Mouse (Mus musculus) embryonic stem cell, embryonic (primary cell): ENCODE results near the gene Zdhhc3.

Source experiments
- CTCF ChIA-PET, 4 experiments: fragments of 300-600 bp in 2 of 4; fragments of 350-600 bp in 2 of 4; sonication (Branson Sonifier 250); formaldehyde crosslinking; loops; one replicate each; lab custom pipeline; 2022; ENCODE audit warnings: inconsistent platforms in 2 of 4; lab: Charles Lee
- POLR2A ChIA-PET, 4 experiments: fragments of 300-600 bp in 2 of 4; fragments of 350-600 bp in 2 of 4; sonication (Branson Sonifier 250); formaldehyde crosslinking; loops; one replicate each; lab custom pipeline; 2022; ENCODE audit warnings: antibody characterized with exemption in 4 of 4, inconsistent platforms in 1 of 4; lab: Charles Lee

Gene Zdhhc3

DNA sequence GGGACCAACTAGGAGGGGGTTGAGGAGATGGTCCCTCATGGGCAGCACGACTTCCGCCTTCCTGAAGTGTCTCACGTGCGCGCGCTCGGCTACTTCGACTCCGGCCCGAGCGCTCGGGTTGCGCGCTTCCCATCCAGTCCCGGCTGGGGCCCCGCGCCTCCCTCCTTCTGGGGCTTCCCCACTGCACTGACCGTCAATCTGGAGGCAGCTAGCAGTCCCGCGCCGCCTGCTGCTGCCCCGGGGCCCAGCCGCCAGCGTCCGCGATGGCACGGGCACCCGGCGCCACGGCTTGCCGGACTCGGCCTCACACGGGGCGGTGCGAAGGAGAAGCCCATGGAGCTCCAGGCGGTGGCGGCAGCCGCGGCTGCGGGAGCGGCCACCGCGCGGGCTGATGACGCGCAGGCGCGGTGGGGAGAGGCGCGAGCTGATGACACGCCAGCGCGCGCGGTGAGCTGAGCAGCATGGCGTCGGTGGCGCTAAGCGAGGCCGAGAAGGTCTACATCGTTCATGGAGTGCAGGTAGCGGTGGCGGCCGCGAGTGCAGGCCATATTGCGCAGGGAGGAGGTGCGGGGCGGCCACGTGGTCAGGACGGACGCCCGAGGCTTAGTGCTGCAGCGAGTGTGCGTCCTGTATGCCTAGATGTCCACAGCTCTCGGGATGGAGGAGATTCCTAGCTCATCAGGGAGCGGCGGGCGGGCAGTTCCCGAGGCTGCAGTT, at the start of gene Zdhhc3, which contains the start of gene Exosc7:
Gene Zdhhc3 (minus strand): TSS at position 401 of the 717 bp plus-strand sequence.
Gene Exosc7 (plus strand): TSS at position 411 of the 717 bp plus-strand sequence.
- POLR2A ChIA-PET, result interaction anchor here (0.5 to 4.5 kb wide), 54 partner anchors 10 to 1645 kb away, joined by 3 to 69 read pairs (median 5); partner anchors contain the start of genes Sacm1l (in 2 of the 4), 1110059G10Rik (in 1 of the 4), Cdcp1 (in 1 of the 4) and Kif15 (in 1 of the 4)
- CTCF ChIA-PET, result interaction anchor here in 2 of 4 experiments (0.5 to 1.7 kb wide), 5 partner anchors 9 to 539 kb away, joined by 3 to 8 read pairs (median 3); no protein-coding TSS in a partner anchor

DNA sequence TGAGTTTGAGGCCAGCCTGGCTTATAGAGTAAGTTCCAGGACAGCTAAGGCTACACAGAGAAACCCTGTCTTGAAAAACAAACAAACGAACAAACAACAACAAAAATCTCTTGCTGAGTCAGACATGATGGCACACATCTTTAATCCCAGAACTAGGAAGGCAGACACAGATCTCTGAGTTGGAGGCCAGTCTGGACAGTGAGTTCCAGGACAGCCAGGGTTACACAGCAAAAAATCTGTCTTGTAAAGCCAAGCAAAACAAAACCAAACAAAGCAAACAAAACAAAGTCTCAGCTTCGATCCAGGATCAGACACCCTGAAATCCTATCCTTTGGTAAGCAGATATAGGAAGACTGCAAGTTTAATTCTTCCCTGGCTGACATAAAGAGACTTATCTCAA, 48.8 kb upstream of the Zdhhc3 start:
- POLR2A ChIA-PET, result no interaction called here
- CTCF ChIA-PET, result interaction anchor here in 2 of 4 experiments (0.5 to 1.2 kb wide), 3 partner anchors 91 to 110 kb away, joined by 3 read pairs; no protein-coding TSS in a partner anchor

DNA sequence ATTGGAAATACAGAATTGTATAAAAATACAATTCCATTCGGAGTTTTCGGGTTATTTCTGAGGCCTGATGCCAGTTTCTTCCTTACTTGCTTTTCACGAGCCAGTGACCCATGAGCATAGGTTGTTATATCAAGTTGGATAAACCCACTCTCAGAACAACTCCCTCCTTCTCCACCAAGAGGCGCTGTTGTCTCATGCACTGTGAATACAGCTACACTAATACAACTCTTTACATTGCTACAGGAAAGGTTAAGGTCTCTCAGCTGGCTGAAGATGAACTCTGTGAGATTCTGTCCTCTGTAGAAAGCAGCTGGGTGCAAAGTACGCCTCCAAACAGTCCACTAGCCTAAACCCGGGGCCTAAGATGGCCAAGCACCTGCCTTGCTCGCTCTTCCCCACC, 46.3 kb upstream of the Zdhhc3 start:
- CTCF ChIA-PET, result interaction anchor here (0.5 to 2.9 kb wide), 31 partner anchors 10 to 637 kb away, joined by 3 to 88 read pairs (median 4); partner anchors contain the start of genes Lars2 (in 2 of the 4), Sacm1l (in 2 of the 4) and Limd1 (in 1 of the 4)
- POLR2A ChIA-PET, result interaction anchor here in 3 of 4 experiments (0.6 to 2.3 kb wide), 8 partner anchors 32 to 370 kb away, joined by 3 to 10 read pairs (median 4); partner anchors contain the start of genes Exosc7 (in 1 of the 3), Lars2 (in 1 of the 3), Sacm1l (in 1 of the 3) and Tmem158 (in 1 of the 3)

DNA sequence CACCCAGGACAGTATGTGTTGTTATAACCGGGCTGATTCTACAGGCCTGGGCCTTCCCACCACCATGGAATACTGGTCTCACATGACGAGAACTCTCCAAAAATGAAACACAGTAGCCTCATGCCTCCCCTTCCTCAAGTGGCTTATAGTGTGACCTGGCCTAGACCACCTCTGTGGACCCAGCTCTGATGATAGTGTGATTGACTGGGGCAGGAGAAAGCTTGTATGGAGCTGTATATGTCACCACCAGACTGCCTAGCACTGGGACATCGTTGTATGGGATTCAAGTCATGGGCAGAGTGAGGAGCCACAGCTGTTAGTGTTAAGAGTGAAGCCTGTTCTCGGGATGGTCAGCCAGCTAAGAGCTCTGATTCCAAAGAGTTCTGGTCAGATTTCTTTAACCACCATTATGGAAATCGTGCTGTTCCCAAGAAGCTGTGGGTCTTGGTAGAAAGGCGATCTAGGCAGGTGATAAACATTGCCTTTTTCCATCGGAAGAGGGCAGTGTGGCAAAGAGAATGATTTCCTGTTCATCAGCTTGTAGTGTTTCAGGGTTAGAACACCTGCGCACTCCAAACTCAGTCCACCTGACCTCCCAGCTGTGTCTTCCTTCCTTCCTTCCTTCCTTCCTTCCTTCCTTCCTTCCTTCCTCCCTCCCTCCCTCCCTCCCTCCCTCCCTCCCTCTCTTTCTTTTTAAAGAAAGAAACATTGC, 45.3 kb upstream of the Zdhhc3 start:
- CTCF ChIA-PET, result interaction anchor here (0.6 to 2.9 kb wide), 18 partner anchors 10 to 866 kb away, joined by 3 to 88 read pairs (median 4); partner anchors contain the start of genes Lars2 (in 1 of the 4), Lztfl1 (in 1 of the 4) and Sacm1l (in 1 of the 4)
- POLR2A ChIA-PET, result interaction anchor here (0.5 to 2.3 kb wide), 10 partner anchors 31 to 585 kb away, joined by 3 to 10 read pairs (median 4); partner anchors contain the start of genes Exosc7 (in 1 of the 4), Lars2 (in 1 of the 4), Sacm1l (in 1 of the 4) and Zdhhc3 (in 1 of the 4)

DNA sequence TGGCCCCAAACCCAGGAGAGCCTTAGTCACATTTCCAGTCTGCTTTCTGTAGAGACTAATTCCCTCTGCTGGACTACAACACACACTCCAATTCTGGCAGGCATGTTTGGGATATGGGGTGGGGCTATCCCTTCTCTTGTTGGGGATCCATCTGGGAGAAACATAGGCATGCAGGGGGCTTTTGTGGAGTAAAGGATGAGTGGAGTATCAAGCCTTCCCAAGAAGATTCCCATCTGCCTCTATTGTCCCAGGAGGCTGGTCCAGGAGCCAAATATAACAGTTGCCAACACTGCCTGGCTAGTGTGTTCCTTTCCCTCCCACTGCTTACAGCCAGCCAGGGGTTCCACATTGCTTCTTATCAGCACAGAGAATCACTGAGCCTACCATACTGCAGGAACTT, 44.7 kb upstream of the Zdhhc3 start:
- POLR2A ChIA-PET, result interaction anchor here in 2 of 4 experiments (0.6 to 1.3 kb wide), 9 partner anchors 36 to 526 kb away, joined by 3 to 6 read pairs (median 3); partner anchors contain the start of genes Exosc7 (in 2 of the 2), Lars2 (in 2 of the 2), Zdhhc3 (in 2 of the 2) and Sacm1l (in 1 of the 2)

DNA sequence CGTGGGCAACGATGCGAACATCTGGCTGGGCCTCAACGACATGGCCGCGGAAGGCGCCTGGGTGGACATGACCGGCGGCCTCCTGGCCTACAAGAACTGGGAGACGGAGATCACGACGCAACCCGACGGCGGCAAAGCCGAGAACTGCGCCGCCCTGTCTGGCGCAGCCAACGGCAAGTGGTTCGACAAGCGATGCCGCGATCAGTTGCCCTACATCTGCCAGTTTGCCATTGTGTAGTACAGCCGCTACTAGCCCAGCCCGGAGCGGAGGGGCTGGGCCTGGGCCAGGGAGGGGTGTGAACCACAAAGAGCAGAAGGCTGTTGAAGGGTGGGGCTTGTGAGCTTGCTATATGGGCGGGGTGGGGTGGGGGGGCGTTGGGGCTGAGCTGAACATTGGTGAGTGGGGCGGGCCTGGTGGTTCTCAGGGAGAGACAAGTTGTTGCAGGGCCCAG, 43.9 kb upstream of the Zdhhc3 start:
- ChIA-PET CTCF (interaction anchor here in 3 of 4 experiments (0.6 to 1.4 kb wide), 11 partner anchors 34 to 613 kb away, joined by 3 to 14 read pairs (median 4); no protein-coding TSS in a partner anchor), POLR2A (interaction anchor here in 2 of 4 experiments (0.7 to 1.3 kb wide), 8 partner anchors 36 to 372 kb away, joined by 3 to 5 read pairs (median 3); partner anchors contain the start of genes Exosc7 (in 2 of the 2), Lars2 (in 2 of the 2), Zdhhc3 (in 2 of the 2) and Sacm1l (in 1 of the 2))

More for the DNA sequence above, 44.7 kb upstream of the Zdhhc3 start:
- CTCF ChIA-PET, result interaction anchor here (0.7 to 2.9 kb wide), 14 partner anchors 18 to 372 kb away, joined by 3 to 88 read pairs (median 5); partner anchors contain the start of genes Lars2 (in 1 of the 4) and Sacm1l (in 1 of the 4)

DNA sequence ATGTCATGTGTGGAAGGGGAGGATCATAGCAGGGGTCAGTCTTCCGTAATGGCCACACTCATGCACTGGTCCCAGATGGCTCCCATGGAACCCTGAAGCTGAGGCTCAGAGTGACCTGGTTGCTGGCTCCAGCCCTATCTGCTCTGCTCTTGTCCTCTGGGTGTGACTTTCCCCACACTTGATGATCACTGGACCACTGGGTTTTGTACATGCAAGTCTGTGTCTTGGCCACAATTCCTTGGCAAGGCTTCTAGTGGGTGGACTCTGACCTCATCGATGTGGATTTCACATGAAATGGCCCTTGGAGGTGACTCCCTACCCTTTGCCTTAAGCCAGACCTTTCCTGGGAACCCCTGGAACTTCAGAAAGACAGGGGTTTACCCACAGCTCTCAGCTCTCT, 40.1 kb upstream of the Zdhhc3 start:
- CTCF ChIA-PET, result no interaction called here

DNA sequence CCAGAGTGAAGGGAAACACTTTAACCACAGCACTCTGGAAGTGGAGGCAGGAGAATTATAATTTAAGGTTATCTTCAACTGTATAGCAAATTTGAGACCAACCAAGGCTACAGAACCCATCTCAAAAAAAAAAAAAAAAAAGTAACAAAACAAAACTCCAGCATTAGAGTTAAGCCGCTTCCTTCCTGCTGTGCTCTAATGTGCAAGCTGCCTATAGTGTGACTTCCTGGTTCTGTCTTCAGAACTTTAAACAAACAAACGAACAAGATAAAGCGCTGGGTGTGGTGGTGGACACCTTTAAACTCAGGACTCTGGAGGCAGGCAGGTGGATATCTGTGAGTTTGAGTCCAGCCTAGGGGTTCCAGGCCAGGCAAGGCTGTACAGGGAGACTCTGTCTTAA, 39.0 kb upstream of the Zdhhc3 start:
- POLR2A ChIA-PET, result interaction anchor here in 1 of 4 experiments (0.5 to 0.6 kb wide), 2 partner anchors 319 to 675 kb away, joined by 3 read pairs; no protein-coding TSS in a partner anchor
- CTCF ChIA-PET, result no interaction called here

More for the DNA sequence above, 40.1 kb upstream of the Zdhhc3 start:
- POLR2A ChIA-PET, result no interaction called here

DNA sequence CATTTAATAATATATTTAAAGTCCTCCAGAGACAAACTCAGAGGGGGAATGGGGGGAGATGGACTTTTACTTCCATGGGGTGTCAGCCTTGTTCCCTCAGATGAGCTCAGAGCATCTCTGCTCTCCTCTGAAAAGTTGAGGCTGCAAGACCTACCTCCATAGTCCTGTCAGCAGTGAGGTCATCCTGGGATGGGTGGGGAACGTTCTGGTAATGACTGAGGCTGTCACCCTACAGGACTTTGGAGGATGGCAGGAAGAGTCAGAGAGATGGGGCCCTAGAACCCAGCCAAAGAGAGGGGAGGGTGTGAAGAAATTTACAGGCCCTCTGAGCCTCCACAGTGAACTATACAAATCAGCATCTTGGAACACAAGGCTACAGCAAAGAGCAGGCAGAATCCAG, 38.6 kb upstream of the Zdhhc3 start:
- ChIA-PET CTCF (no interaction called here), POLR2A (interaction anchor here in 1 of 4 experiments (0.5 kb wide), 1 partner anchor 319 kb away, joined by 3 read pairs; no protein-coding TSS in a partner anchor)

DNA sequence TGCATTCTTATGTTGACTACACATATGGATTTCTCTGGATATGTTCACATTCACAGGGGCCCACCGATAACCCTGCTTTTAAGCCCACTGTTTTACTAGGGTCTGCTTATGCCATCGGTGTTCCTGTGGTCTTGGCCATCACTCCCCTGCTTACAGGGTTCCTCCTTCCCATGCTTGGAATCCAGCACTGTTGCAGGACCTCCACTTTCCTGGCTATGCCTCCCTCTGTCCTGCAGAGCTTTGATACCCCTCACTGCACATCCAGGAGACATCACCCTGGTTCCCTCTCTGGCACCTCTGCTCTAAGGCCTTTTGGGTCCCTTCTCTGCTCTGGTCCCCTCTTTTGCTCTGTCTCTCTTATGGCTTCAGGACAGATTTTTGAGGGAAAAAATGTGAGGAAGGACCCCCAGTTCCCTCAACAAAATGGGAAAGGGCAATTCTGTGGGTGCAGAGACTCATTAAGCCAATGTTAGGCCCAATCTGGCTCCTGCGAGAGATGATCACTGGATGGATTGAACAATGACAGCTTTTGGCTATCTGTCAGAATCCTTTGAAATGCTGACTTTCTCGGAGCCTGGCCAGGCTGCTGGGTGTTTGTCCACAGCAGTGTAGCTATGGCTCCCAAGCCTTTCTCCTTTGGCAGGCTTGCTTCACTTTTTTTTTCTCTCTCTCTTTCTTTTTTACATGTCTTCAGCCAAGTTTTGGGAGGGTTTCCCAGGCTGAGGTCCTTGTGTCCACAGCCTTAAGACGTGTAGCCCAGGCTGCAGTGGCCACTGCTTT, 37.4 kb upstream of the Zdhhc3 start, which contains the start of gene Clec3b:
Gene Clec3b (plus strand): TSS at position 706 of the 780 bp plus-strand sequence.
- CTCF ChIA-PET, result no interaction called here
- POLR2A ChIA-PET, result no interaction called here

DNA sequence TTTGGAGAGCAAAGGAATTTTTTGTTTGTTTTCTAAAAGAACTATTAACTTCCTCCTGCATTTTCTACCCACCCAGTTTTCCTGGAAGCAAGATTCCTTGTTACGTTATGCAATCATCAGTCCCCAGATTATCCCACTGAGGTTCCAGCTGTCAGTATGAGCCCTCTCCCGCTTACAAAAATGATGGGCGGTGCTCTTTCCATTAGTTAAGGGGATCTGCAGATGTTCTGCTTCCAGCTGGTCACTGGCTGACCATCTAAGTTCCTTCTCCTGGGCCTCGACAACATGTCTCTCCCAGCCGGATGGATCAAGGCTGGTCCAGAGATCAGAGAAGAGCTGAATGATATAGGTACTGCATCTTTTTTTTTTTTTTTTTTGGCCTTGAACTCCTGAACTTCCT, 35.4 kb upstream of the Zdhhc3 start:
- POLR2A ChIA-PET, result no interaction called here
- CTCF ChIA-PET, result no interaction called here

DNA sequence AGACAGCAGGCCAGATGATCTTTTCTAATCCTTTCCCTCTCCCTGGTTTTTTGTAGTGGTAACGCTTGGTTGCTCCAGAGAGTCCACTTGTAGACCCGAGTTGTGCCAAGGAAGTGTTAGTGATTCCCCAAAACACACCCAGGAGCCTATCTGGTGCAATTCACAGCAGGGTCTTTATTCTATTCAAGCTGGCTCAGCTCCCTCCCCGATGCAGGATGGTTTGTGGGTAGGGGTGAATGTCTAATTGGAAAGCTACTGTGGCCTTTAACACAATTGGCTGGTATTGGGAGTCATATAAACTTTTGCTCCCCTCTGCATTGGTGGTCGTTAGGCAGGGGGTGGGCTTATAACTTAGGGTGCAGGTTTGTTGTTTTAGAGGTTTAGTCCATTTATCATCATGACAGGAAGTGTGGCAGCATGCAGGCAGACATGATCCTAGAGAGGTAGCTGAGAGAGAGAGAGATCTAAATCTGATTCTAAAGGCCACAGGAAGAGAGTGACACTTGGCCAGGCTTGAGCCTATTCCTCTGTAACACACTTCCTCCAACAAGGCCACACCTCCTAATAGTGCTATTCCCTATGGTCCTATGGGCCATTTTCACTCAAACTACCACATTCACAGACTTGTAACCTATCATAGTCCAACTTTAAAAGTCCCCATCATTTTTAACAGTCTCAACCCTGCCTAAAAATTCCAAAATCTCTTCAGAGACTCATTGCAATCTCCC, 27.0 kb upstream of the Zdhhc3 start:
- CTCF ChIA-PET, result interaction anchor here in 1 of 4 experiments (0.8 kb wide), 1 partner anchor 102 kb away, joined by 3 read pairs; no protein-coding TSS in a partner anchor
- POLR2A ChIA-PET, result no interaction called here

DNA sequence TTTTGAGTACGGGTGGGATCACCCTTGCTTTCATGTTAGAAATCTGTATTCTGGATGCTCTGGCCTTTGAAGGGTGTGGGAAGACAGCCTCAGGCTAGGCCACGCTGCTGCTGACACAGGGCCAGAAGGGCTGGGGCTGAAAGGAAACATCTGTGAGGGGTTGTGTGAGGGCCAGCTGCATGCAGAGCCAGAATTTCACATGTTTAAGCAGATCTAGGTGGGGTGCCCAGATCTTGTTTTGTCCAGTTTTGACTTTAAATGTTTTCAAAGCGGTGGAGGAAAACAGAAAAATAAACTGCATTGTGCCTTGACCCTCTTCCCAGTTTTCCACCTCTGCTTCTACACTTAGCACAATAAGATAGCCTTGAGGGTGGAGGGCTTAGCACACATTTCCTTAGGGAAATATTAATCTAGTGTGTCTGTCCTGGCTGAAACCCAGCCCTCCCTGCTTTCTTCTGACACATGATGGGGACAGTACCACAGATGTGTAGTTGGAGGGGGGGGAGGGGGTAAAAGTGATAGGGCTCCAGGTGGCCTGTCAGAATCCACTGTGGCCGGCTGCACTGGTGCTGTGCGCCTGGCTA, 26.0 kb upstream of the Zdhhc3 start:
- ChIA-PET CTCF (no interaction called here), POLR2A (interaction anchor here in 1 of 4 experiments (1.4 to 1.6 kb wide), 2 partner anchors 19 to 26 kb away, joined by 3 to 4 read pairs; partner anchors contain the start of genes Exosc7 and Zdhhc3)

DNA sequence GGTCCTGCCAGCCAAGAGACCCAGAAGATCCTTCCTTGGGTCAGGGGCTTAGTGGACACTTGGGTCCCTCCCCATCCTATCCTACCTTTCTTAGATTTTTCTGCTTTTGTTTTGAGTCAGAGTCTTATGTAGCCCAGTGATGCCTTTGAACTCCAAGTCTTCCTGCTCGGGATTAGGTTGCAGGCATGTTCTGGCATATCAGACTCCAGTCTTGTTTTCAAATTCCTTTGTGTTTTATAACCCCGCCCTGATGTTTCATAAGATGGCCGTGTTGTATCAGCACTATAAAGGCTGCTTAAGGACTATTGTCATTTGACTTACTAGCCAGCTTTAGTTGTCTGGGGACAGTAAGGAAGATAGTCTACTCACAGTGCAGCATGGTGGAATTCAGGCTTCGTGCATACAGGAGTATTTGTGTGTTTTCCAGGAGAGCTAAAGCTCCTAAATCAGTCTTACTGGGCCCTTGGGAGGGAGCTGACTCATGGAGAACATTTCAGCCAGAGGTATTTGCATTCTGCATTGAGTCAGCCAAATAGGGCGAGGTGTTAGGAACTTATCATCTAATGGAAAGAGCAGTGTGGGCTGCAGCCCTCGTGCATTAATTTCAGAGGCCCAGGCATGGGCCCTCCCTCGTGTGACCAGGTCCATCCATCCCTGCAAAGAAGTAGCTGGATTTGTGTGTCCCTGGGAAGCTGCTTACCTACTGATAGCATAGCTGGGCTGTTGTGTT, 24.1 kb upstream of the Zdhhc3 start:
- ChIA-PET CTCF (no interaction called here), POLR2A (interaction anchor here in 1 of 4 experiments (1.2 to 1.6 kb wide), 3 partner anchors 17 to 24 kb away, joined by 3 to 4 read pairs (median 3); partner anchors contain the start of genes Exosc7 and Zdhhc3)

DNA sequence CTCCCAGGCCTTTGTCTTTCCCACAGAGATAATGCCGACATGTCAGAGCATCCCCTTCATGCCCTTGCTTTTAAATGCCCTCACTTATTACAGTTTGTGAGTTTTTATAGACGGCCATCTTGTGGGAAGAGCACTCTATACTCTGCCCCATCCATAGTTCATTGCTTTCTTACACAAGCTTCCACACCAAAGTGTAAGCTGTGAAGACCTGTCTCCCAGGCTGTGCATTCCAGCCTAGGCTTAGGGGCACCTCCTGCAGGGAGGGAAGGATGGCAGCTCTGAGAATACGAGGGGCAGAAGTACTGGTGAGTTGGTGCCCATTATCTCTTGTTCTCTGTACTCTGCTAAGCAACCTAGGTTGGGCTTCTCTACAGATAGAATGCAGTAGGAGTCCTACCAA, 20.0 kb upstream of the Zdhhc3 start:
- POLR2A ChIA-PET, result interaction anchor here in 2 of 4 experiments (0.5 to 2.9 kb wide), 4 partner anchors 9 to 325 kb away, joined by 3 to 16 read pairs (median 3); partner anchors contain the start of genes Exosc7 (in 1 of the 2) and Zdhhc3 (in 1 of the 2)
- CTCF ChIA-PET, result interaction anchor here in 3 of 4 experiments (0.6 to 2.3 kb wide), 3 partner anchors 9 to 10 kb away, joined by 4 to 9 read pairs (median 7); no protein-coding TSS in a partner anchor
